Mouse (Mus musculus) NIH3T3 (cell line): ENCODE measurements around the gene Elovl6.
A peak's percentile ranks its signal among the peaks of the same experiment; 100 is the strongest.

ENCODE experiments used
- DNase-seq: peaks from one replicate; pipeline ENCODE4 v3.0.0-alpha.2; 2012; ENCODE audit warnings: low read depth

The Elovl6 gene

GRCm38 (mm10) chr3:129566876-129567275 is 34.7 kb downstream of the Elovl6 start:
- no peak for DNase-seq

GRCm38 (mm10) chr3:129568506-129568905 is 36.4 kb downstream of the Elovl6 start:
- DNase-seq: no peak

- no peak for DNase-seq
These were observed 38.8 kb downstream of the Elovl6 start for GRCm38 (mm10) chr3:129570989-129571388.

DNA sequence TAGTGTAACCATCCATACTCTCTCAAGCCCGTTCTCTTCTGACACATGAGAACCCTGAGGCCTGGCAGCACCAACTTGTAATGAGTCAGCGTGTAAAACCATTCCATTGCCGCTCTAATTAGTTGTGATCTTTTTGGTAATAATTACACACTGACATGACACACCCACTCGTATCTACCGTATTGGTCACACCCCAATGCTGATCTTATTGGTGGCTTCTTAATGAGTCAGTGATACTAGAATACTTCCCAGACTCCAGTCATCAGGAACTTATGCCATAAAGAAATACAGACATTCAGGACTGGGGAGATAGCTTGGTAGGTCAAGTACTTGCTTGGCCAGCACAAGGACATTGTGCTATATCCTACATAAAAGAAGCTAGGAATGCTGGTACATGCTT is 39.5 kb downstream of the Elovl6 start:
- DNase-seq: no peak

- no peak for DNase-seq
These were observed 40.8 kb downstream of the Elovl6 start for GRCm38 (mm10) chr3:129572959-129573358.

GRCm38 (mm10) chr3:129573609-129574008 is 41.5 kb downstream of the Elovl6 start:
- DNase-seq: peak; percentile 30

GRCm38 (mm10) chr3:129575086-129575485 is 42.9 kb downstream of the Elovl6 start:
- no peak for DNase-seq

GRCm38 (mm10) chr3:129576522-129576921 is 44.4 kb downstream of the Elovl6 start:
- DNase-seq: no peak

DNA sequence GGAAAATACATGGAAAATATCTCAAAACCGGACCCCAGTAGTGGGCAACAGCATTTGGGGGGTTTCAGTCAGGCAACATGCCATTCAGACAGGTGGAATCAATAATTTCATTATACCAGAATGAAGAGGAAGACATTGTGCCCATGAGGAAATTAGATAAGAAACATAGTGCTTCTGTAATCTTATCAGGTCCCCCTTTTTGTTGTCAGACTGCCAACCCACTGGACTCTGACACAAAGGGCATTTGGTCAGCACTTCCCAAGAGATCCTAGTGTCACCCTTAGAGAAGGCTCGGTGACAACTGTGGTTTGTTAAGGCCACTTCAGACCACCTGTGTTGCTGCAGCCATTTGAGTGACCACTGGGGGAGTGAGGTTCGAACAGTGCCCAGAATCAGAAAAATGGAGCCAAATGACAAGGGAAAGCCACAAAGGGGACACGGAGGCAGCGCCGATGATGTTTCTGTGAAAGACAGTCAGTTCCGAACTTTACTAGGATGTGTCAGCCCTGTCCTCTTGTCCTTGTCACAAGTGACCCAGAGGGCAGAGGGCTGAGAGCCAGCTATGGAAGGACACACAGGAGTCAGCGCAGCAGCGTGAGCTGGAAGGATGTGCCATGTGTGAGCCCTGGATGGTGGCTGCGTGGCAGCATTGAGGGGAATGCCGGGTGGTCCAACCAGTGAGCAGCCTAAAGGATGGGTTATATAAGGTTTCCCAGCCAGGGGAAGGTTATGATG is 46.8 kb downstream of the Elovl6 start:
- DNase-seq: no peak

GRCm38 (mm10) chr3:129581024-129581423 is 48.9 kb downstream of the Elovl6 start:
- DNase-seq: no peak

DNA sequence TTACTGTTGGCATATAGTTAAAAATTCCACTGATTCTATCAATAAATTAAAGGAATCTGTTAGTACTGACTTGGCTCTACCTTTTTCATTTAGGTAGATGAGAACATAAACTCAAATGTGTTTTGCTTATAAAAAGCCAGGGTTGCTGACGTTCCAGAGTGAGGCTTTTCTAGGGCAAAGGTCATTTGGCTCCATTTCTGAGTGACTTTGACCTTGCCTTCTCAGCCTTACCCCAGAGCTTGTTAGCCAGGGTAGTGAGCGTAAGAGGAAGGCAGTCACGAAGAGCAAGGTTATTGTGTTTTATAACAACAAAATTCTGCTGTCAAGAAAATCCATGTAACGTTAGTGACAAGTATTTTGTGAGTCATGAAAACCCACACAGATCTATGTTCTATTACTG is 50.3 kb downstream of the Elovl6 start:
- no peak for DNase-seq

DNA sequence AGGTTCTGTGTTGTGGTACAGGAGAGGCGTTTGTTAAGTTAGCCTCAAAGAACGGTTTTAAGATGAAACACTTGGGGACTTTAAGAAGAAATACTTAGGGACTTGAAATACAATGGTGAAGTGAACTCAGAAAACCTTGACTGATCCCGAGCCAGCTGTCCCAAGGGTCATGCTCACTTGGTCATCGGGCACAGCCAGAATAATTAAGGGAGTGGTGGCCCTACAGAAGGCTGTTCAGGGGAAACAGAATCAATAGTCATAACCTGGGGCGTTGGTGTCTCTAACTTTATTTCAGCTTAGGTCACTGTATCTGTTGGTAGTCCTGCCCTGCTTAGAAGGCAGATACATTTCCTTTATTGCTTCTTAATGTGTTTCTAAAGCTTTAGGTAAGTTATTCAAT is 51.1 kb downstream of the Elovl6 start:
- DNase-seq: no peak

DNA sequence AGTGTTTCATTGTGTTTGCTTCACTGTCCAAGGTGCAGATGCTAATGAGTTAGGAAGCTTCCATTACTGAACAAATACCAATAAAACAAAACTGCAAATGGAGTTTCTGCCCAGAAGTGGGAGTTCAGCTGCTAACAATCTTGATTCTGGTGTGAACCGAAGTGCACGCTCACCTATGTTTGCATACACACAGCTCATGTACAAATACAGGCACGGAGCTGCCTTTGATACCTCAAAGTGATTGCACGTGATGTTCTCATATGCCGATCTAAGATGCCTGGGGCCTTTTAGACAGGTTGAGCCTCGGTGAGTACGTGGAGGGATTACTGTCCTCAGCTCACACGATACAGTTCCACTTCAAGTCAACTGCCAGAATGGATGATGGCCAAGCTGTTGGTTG is 55.8 kb downstream of the Elovl6 start:
- DNase-seq: peak; percentile 20

DNA sequence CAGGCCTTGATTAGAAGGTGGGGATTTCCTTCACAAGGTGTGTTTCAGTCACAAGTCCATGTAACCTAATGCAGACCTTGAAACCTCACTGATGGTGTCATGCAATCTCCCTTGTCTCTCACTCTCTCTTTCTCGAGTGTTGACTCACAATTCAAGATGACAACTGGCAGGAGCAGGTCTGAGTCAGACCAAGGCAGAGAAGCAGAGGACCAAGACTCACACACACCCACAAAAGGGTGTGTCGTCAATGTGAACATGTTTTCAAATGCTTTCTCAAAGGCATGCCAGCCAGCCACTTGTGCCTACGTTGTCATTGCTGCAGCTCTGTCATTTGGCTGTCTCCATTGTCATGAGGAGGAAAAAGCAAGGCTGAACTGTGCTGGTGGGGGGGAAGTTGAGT is 56.6 kb downstream of the Elovl6 start:
- peak; percentile 65 for DNase-seq

DNA sequence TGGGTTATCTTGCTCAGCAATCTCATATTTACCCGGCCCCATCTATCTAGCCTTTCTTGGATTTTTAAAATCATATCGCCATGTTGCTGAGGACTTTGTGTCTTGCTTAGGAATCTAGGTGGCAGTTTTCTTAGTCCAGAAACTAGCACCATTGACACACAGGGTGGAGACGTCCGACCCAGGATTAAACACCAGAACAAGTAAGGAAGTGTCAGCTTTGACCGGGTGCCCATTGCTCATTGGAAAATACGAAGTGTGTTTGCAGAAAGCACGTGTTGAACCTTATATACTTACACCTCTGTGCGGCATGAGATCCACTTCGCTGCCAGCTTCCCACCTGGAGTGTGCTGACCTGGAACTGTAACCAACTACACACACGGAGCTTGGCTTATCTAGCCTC is 57.5 kb downstream of the Elovl6 start:
- DNase-seq: no peak

DNA sequence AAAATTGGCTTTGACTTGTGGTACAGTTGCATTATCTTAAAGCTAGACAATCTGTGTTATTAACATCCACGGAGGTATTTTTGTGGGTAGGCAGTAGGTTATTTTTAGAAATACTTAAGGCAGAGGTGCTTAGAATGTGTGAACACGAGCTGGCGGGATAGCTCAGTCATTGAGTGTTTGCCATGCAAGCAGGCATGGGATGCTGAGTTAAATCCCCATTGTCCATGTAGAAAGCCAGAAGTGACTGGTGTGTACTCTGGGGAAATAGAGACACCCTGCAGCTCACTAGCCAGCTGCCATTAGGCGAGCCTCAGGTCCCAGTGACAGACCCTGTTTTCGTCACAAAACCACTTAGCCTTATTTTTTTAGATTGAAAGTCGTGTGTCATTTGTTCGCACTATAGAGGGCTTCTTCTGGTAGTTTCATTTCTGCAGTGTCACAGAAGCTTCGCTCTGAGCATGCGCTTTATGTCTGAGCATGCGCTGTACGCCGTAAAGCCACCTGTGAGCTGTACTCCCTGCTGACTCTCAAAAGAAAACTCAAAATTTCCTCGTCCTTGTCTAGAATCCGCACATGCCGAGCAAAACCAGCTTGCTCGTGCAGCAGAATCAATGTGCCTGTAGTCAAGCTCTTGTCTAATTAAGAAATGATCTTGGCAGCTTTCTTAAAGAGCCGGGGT is 58.5 kb downstream of the Elovl6 start:
- no peak for DNase-seq

DNA sequence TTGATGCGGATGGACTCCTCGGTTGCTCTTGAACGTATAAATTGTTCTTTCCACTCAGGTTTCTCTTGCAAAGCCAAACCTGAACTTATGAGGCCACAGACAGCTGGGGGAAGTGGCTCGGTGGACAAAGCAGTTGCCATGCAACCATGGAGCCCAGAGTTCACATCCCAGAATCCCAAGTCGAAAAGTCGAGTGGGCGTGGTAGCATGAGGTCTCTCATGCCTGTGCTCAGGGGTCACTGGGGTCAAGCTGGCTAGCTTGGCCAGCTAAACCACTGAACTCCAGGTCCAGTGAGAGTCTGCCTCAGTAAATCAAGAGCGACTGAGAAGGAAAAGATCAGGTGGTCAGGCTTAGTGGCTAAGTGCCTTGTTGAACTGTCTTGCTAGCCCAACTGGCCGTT is 59.1 kb downstream of the Elovl6 start:
- no peak for DNase-seq

DNA sequence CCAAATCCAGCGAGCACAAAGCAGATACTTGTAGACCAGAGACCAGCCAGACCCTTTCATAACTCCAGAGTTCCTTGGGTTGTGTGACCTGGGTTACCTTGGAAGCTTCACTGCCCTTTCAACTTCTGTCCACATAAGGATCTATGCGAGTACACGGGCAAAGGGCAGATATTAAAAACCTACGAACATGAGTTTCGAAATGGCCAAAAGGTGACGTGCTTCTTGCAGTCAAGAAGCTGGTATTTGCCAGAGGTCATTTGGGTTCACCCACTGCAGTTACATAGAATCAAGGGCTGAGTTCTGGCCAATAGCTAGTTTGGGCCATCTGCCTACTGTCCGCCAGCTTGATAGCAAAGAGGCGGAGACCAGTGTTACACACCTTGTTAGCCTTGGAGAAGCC is 59.6 kb downstream of the Elovl6 start:
- DNase-seq: no peak

DNA sequence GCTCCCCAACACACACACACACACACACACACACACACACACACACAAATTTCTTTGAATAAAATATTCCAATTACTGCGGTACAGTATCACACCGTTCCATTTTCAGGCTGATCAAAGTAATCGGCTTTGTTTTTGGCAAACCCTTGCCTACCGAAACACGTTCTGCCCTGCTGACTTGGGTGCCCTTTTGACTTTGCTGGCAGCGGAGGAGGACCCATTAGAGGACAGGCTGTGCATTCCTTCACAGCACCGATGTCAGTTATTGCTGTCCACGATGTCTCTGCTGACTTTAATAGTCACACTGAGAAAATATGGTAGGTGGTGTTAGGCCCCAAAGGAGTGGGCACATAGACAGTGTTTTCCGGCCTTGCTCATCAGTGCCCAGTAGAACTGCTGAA is 60.8 kb downstream of the Elovl6 start:
- no peak for DNase-seq

DNA sequence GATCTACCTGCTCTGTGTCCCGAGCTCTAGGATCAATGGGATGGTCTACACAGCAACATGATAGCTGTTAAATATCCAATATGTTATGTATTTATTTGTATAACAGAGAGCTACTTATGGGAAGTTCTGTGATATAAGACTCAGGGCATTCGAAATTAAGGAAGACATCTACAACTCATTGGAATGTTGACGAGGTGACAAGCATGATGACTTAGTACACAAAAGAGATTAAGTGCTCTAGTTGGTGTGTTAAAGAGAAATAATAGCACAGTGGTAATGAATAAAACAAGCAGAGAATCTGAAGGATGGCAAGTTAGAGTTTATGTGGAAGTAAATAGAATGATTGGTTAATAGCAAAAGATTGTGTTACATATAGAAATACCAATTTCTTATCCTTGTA is 61.6 kb downstream of the Elovl6 start:
- no peak for DNase-seq

DNA sequence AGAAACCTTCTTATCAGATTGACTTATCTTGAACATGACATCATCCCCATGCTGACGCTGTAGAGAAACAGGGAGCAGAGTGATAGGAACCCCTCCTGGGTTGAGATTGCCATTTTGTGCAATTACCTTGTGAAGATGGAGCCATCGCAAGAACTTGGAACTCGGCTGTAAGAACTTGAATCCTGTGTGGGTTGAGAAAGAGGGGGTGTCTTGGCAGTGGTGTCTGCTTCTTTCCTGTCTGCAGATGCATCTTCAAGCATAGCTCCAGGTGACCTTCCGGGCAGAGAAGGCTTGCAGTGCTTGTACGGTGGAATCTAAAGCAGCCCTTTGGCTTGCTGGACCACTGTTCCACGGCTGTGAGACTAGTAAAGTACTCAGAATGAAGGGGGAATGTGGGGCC is 63.9 kb downstream of the Elovl6 start:
- no peak for DNase-seq

DNA sequence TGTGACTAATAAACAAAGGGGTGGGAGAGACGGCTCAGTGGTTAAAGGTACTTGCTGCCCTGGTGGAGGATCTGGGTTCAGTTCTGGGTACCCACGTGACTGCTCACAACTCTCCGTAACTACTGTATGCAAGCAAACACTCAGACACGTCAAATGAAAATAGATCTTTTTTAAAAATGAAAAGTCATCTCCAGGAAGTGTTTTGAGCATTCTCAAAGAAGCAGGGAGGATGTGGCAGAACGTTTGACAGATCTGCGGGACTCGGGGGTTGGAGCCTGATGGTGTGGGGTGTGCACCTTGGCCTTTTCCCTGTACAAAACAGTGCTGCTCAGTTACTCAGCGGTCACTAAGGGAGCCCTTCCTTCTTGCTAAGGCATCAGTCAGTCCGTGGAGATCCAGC is 70.1 kb downstream of the Elovl6 start:
- DNase-seq: no peak

DNA sequence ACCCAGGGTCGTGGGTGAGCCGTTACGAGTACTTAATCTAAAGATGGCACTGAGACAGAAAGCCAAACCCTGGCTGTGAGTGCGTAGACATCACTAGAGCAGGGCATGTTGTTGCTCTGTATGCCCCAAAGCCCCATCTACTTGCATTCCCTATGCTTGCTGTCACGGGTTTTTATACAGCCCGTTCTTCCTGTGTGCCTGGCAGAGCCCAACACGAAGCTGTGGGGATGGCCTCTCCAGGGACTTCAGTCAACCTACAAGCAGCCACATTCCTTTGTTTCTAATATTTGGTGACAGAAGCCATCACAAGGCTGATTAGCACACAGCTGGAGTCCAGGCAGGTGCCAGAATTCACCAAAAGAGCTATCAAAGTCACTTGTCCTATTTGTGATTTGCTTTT is 73.3 kb downstream of the Elovl6 start:
- no peak for DNase-seq

GRCm38 (mm10) chr3:129605934-129606333 is 73.8 kb downstream of the Elovl6 start:
- no peak for DNase-seq
